Mouse (Mus musculus) midbrain, embryonic 11.5 days (tissue): Measurements from ENCODE around the gene Dpep1. TPM values are rescaled to one million over a fixed set of nuclear protein-coding genes. Genes with fewer than 3 reads are reported as not detected.

Experiments
- ATAC-seq: fragments of 200-750 bp; cut with Nextera tagmentation; 2 replicates; pipeline ENCODE4 v1.8.0; 2017; ENCODE audit warnings: moderate TSS enrichment, moderate library complexity; ENCODE audit not compliant: low FRiP score
- DNase-seq: peaks from one replicate; pipeline ENCODE4 v3.0.0; 2015; ENCODE audit warnings: low spot score; ENCODE audit errors: missing footprints
- H3K27ac ChIP-seq: fragments of 300-500 bp; sonication (generic); 2 replicates; pipeline ENCODE4 v1.5.1; 2014; ENCODE audit warnings: low read depth, low read length
- H3K27me3 ChIP-seq: fragments of 300-500 bp; sonication (generic); 2 replicates; pipeline ENCODE4 v1.6.1; 2014; ENCODE audit warnings: mild to moderate bottlenecking, low read length, moderate library complexity, mixed read lengths; ENCODE audit not compliant: control insufficient read depth, insufficient read depth
- H3K36me3 ChIP-seq: fragments of 300-500 bp; sonication (generic); 2 replicates; pipeline ENCODE4 v1.6.1; 2014; ENCODE audit warnings: mild to moderate bottlenecking, low read length, moderate library complexity, mixed read lengths; ENCODE audit not compliant: control insufficient read depth, insufficient read depth
- H3K4me1 ChIP-seq: fragments of 300-500 bp; sonication (generic); 2 replicates; pipeline ENCODE4 v1.6.1; 2014; ENCODE audit warnings: low read length; ENCODE audit not compliant: control insufficient read depth, insufficient read depth
- H3K4me2 ChIP-seq: fragments of 300-500 bp; sonication (generic); 2 replicates; pipeline ENCODE4 v1.6.1; 2014; ENCODE audit warnings: mild to moderate bottlenecking, moderate library complexity
- H3K4me3 ChIP-seq: fragments of 300-500 bp; sonication (generic); 2 replicates; pipeline ENCODE4 v1.5.1; 2014; ENCODE audit warnings: low read depth, low read length
- H3K9ac ChIP-seq: fragments of 300-500 bp; sonication (generic); 2 replicates; pipeline ENCODE4 v1.6.1; 2014; ENCODE audit warnings: low read length
- H3K9me3 ChIP-seq: fragments of 300-500 bp; sonication (generic); 2 replicates; pipeline ENCODE4 v1.6.1; 2016; ENCODE audit warnings: low read length; ENCODE audit not compliant: control insufficient read depth
- whole genome bisulfite sequencing: fragments of 180-500 bp; shearing (Covaris S2); extraction: QIAGEN DNeasy Blood & Tissue Kit; methylation state at CpG from one replicate; pipeline ENCODE4 v1.1.7; 2014; 5-methylcytosine and 5-hydroxymethylcytosine counted together
- polyA plus RNA-seq: library from polyadenylated mRNA; unstranded; fragments of >200 nt; fragmentation: Nextera tagmentation; extraction: Ambion mirVana; gene quantifications from 2 replicates; pipeline ENCODE4 v1.2.1, GENCODE M21; 2014

Dpep1 gene
- polyA plus RNA-seq, 1 experiment from 2014 or later, result 1.7 TPM

GRCm38 (mm10) chr8:123235520-123236497 is 49.8 kb downstream of the Dpep1 start, which contains the start of gene Spata2l:
Gene Spata2l (minus strand): TSS chr8:123236233.
- Histone ChIP-seq H3K27me3 (peaks cover 13% of the 10 kb centered on the region; the same call in 1 of the 2 replicates), H3K9me3 (no peaks in the 10 kb centered on the region), H3K36me3 (no peaks in the 10 kb centered on the region), H3K4me1 (peaks cover 7% of the 10 kb centered on the region), H3K27ac (no peak within 1 kb of the TSS), H3K9ac (peak within 1 kb of the TSS; percentile 58), H3K4me2 (peak within 1 kb of the TSS; percentile 79), H3K4me3 (peak within 1 kb of the TSS; percentile 44)
- ATAC-seq, result peak; percentile 89
- 1% methylated on average over 57 of the region's 57 CpGs for WGBS
- peak; percentile 97 for DNase-seq

GRCm38 (mm10) chr8:123239398-123239797 is 53.4 kb downstream of the Dpep1 start:
- no peak overlapping the region for H3K27ac ChIP-seq
- no peak overlapping the region for H3K4me3 ChIP-seq
- no peaks in the 10 kb centered on the region for H3K36me3 ChIP-seq
- no peak overlapping the region for H3K4me2 ChIP-seq
- no peak for ATAC-seq
- no peaks in the 10 kb centered on the region for H3K9me3 ChIP-seq
- peaks cover 7% of the 10 kb centered on the region for H3K4me1 ChIP-seq
- WGBS, result 82% methylated on average over 10 of the region's 10 CpGs
- no peak overlapping the region for H3K9ac ChIP-seq
- no peak for DNase-seq
- H3K27me3 ChIP-seq, result peaks cover 8% of the 10 kb centered on the region; the same call in 1 of the 2 replicates

GRCm38 (mm10) chr8:123242107-123242923 is 56.3 kb downstream of the Dpep1 start:
- Histone ChIP-seq H3K4me3 (no peak overlapping the region), H3K36me3 (peaks cover 5% of the 10 kb centered on the region), H3K27ac (no peak overlapping the region), H3K4me1 (no peaks in the 10 kb centered on the region), H3K9ac (no peak overlapping the region), H3K27me3 (no peaks in the 10 kb centered on the region), H3K9me3 (no peaks in the 10 kb centered on the region), H3K4me2 (no peak overlapping the region)
- ATAC-seq (no peak), DNase-seq (peak; percentile 72)
- WGBS, result 90% methylated on average over 7 of the region's 7 CpGs

GRCm38 (mm10) chr8:123243053-123243452 is 57.0 kb downstream of the Dpep1 start:
- no peaks in the 10 kb centered on the region for H3K27me3 ChIP-seq
- no peaks in the 10 kb centered on the region for H3K4me1 ChIP-seq
- no peaks in the 10 kb centered on the region for H3K9me3 ChIP-seq
- H3K9ac ChIP-seq, result no peak overlapping the region
- DNase-seq, result peak; percentile 72
- H3K27ac ChIP-seq, result no peak overlapping the region
- ATAC-seq, result no peak
- peaks cover 12% of the 10 kb centered on the region for H3K36me3 ChIP-seq
- H3K4me2 ChIP-seq, result no peak overlapping the region
- no peak overlapping the region for H3K4me3 ChIP-seq
- WGBS, result 63% methylated on average over 11 of the region's 11 CpGs

- peak; percentile 75 for DNase-seq
- WGBS, result 98% methylated on average over 4 of the region's 4 CpGs
- no peak overlapping the region for H3K27ac ChIP-seq
- H3K9ac ChIP-seq, result no peak overlapping the region
- H3K4me2 ChIP-seq, result no peak overlapping the region
- H3K4me3 ChIP-seq, result no peak overlapping the region
- H3K27me3 ChIP-seq, result no peaks in the 10 kb centered on the region
- ATAC-seq, result no peak
- H3K36me3 ChIP-seq, result peaks cover 18% of the 10 kb centered on the region
- H3K9me3 ChIP-seq, result no peaks in the 10 kb centered on the region
- H3K4me1 ChIP-seq, result no peaks in the 10 kb centered on the region
Observed at GRCm38 (mm10) chr8:123244382-123244781, 58.3 kb downstream of the Dpep1 start.

- Histone ChIP-seq H3K9me3 (no peaks in the 10 kb centered on the region), H3K4me3 (no peak overlapping the region), H3K27ac (no peak overlapping the region), H3K4me1 (no peaks in the 10 kb centered on the region), H3K27me3 (no peaks in the 10 kb centered on the region), H3K36me3 (peaks cover 23% of the 10 kb centered on the region), H3K4me2 (no peak overlapping the region), H3K9ac (no peak overlapping the region)
- ATAC-seq (no peak), DNase-seq (peak; percentile 47)
- WGBS, result 95% methylated on average over 12 of the region's 12 CpGs
Observed at GRCm38 (mm10) chr8:123245543-123245942, 59.5 kb downstream of the Dpep1 start.

- H3K9ac ChIP-seq, result no peak overlapping the region
- 95% methylated on average over 6 of the region's 6 CpGs for WGBS
- DNase-seq, result peak; percentile 17
- H3K4me1 ChIP-seq, result no peaks in the 10 kb centered on the region; the same call in none of the 2 replicates
- no peaks in the 10 kb centered on the region for H3K27me3 ChIP-seq
- H3K9me3 ChIP-seq, result no peaks in the 10 kb centered on the region
- H3K4me2 ChIP-seq, result no peak overlapping the region
- no peak overlapping the region for H3K4me3 ChIP-seq
- no peak overlapping the region for H3K27ac ChIP-seq
- peaks cover 25% of the 10 kb centered on the region for H3K36me3 ChIP-seq
- no peak for ATAC-seq
Observed at GRCm38 (mm10) chr8:123247748-123248147, 61.7 kb downstream of the Dpep1 start.

GRCm38 (mm10) chr8:123248596-123248995 is 62.6 kb downstream of the Dpep1 start:
- Histone ChIP-seq H3K27me3 (no peaks in the 10 kb centered on the region), H3K4me3 (no peak overlapping the region), H3K36me3 (peaks cover 25% of the 10 kb centered on the region), H3K4me2 (no peak overlapping the region), H3K4me1 (peaks cover 7% of the 10 kb centered on the region), H3K27ac (no peak overlapping the region), H3K9me3 (no peaks in the 10 kb centered on the region), H3K9ac (no peak overlapping the region)
- no peak for ATAC-seq
- 92% methylated on average over 8 of the region's 8 CpGs for WGBS
- peak; percentile 23 for DNase-seq
